Mouse (Mus musculus) frontal cortex, adult (tissue): ENCODE measurements around the gene Rnf126.

Experiments
- ATAC-seq: cut with Nextera tagmentation; 2 replicates; pipeline ENCODE4 v1.9.2; 2017; ENCODE audit warnings: mild to moderate bottlenecking, moderate library complexity, mixed read lengths; ENCODE audit not compliant: low TSS enrichment

The Rnf126 gene

DNA sequence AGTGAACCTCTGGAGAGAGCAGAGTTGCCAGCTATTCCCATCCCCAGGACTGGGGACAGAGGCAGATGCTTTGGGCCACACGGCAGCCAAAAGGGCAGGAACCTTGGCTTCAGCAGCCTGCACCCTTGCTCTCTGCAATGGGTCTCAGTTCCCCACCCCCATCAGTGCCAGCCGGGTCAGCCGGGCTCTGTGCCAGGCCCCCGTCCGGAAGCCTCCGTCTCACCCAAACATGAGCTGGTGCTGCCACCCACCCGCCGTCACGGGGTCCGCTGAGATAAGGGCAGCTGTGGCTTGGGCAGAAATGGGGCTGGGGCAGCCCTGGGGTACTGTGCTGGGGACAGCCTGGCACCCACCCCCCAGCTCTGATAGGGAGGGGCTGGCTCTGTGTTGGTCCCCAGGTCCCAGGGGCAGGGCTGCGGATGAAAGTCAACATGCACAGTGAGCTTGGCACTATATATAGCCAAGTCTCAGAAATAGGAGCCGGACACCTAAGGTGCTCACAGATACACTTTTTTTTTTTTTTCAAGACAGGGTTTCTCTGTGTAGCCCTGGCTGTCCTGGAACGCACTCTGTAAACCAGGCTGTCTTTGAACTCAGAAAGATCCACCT, 37.3 kb downstream of the Rnf126 start:
- ATAC-seq: peak; percentile 14; the same call in 1 of the 2 replicates

- peak; percentile 60 for ATAC-seq
Measured at GRCm38 (mm10) chr10:79728323-79729249, 38.2 kb downstream of the Rnf126 start.

DNA sequence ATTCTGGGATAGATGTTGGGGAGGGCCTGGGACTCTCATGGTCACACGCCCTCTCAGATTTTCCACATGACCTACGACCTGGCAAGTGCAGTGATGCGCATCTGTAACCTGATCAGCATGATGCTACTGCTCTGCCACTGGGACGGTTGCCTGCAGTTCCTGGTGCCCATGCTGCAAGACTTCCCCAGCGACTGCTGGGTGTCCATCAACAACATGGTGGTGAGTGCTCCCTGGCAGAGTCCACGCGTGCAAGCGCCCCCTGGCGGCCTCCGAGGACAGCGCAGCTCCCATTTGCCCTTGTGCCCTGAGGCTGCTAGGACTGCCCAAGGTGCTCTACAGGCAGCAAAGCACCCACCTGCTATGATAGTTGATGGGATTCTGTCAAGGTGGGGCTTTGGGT, 40.7 kb downstream of the Rnf126 start:
- ATAC-seq: no peak

DNA sequence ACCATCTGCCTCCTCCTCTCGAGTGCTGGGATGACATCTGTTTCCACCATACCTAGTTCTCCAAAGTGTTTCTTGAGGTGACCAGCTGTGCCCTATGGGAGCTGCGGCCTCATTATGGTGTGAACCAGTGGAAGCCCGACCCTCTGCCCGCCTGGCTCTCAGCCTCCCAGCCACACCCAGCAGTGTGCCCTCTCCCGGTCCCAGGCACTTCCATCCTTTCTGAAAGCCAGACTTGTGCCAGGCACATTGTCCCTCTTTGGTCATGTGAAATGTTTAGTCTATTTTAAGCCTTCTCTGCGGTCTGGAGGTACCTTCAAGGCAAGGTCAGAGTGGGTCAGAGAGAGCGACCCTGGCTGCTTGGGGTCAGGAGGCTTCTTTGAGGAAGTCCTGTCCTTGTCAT, 43.1 kb downstream of the Rnf126 start:
- ATAC-seq: no peak

DNA sequence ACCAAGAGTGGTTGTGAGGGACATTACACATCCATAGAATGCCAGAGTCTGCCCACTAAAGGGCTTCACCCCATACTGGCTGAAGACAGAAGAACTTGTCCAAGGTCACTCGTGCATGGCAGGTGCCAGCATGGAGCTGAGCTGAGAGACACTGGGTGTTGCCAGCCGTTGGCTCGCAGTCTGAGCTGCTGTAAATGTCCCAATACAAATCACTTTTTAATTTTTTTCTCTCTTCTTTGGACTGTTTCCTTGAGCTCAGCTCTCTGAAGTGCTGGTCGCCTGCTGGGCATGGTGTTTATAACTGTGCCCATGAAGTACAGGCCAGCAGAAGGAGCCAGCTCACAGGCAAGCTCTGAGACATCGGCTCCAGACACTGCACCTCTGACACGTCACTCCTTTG, 43.7 kb downstream of the Rnf126 start:
- ATAC-seq: no peak

- ATAC-seq: no peak
Measured at GRCm38 (mm10) chr10:79721089-79721488, 45.7 kb downstream of the Rnf126 start.

GRCm38 (mm10) chr10:79717640-79718357, 49.0 kb downstream of the Rnf126 start:
- ATAC-seq: no peak

DNA sequence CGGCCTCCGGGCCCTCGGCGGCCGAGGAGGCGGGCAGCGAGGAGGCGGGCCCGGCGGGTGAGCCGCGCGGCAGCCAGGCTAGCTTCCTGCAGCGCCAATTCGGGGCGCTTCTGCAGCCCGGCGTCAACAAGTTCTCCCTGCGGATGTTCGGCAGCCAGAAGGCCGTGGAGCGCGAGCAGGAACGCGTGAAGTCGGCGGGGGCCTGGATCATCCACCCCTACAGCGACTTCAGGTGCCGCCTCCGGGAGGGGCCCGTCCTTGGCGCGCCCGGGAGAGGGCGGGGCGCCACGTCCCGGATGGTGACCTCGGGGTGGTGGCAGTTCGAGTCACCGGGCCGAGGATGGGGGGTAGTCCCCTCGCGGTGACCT, 49.8 kb downstream of the Rnf126 start:
- ATAC-seq: peak; percentile 21; the same call in 1 of the 2 replicates

- ATAC-seq: no peak
Measured at GRCm38 (mm10) chr10:79716254-79716987, 50.3 kb downstream of the Rnf126 start, which contains the start of gene Hcn2. Gene Hcn2, plus strand, starts transcription at chr10:79716634.

DNA sequence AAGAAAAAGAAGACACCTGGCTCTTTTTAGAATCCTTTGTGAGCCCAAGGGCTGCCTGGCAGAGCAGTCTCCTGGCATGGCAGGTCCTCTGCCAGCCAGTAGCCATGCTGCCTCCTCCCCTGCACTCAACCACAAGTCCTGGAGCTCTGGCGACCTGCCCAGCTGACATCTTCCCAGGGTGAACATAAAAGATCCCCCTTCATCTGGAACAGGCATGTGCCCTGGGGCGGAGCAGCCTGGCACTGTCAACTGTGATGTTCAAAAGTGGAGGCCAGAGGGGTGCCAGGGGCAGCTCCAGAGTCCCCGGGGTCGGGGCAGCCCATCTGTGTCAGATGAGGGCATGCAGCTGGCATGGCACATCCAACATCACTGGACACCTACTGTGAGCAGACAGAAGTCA, 51.8 kb downstream of the Rnf126 start:
- no peak for ATAC-seq

DNA sequence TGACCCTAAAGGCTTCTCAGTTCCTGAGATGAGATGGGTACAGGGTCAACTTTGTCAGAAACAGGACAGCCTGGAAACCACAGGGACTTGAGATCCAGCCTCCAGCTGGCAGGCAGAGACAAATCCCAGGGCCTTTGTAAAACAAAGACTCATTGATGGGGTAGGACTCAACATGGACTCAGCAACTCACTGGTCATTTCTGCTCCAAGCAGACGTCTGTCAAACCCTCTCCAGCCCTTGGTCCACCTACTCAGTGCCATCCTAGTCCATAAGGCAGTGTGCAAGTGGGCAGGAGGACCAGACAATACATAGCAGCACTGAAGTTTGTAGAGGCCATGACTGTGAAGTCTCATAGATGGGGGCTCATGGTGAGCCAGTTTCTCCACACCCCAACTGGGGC, 53.6 kb downstream of the Rnf126 start:
- ATAC-seq: no peak

DNA sequence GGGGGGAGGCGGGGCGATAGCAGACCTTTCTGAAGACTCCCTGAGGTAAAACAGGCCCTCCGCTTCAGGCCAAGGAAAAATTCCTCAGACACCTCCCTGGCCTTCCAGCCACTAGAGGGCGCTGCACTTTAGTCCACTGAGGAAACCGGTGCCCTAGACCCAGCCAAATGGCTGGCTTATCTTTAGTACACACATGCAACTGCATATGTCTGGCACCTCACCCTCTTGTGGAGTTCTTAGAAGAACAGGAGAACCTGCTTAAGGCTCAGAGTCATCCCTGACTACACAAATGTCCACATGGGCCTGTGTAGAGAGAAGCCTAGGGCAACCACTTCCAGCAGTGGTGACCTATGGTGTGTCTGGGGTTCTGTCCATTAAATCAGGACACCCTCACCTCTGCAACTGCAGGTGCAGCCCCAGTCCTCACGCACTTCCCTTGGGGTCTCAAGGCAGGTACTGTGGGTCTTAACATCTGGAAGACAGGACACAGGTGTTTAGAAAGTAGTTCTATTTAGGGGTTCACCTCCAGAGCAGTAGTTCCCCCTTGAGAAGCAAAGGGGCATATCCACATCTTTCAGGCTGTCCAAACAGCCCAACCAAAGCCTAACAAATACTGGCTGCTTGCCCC, 54.1 kb downstream of the Rnf126 start:
- ATAC-seq: peak; percentile 45

GRCm38 (mm10) chr10:79712029-79712428, 54.7 kb downstream of the Rnf126 start:
- ATAC-seq: no peak

DNA sequence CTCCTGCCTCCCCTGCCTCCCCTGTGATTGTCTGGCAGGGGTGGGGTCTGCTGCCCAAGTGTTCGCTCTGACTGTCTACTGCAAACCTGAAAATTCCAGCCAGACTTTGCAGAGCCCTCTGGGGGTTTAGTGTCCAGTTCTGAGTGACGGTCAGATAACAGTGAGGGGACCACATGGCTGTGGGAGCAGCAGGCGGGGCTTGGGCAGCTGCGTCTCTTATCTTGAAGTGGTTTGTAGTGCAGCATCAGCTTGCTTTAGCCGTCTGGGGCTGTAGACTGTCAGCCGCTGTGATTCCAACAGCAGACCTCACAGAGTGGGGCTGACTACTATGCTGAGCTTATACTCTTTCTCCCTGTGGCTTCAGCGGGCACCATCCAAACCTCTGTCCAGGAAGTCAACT, 57.4 kb downstream of the Rnf126 start:
- no peak for ATAC-seq

DNA sequence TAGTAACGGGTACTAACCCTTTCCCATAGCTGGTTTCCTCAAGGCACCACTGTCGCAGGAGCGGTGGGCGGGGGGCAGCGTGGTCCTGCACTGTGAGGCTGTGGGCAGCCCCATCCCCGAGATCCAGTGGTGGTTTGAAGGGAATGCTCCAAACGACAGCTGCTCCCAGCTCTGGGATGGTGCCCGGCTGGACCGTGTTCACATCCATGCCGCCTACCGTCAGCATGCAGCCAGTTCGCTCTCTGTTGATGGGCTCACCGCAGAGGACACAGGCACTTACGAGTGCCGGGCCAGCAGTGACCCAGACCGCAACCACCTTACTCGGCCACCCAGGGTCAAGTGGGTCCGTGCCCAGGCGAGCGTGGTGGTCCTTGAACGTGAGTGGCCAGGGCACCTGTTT, 58.1 kb downstream of the Rnf126 start:
- ATAC-seq: no peak
